Mouse (Mus musculus) intestine, postnatal 0 days (tissue): ENCODE data around the gene Sarm1. TPM values are rescaled to one million over a fixed set of nuclear protein-coding genes. Genes with fewer than 3 reads are reported as not detected.
A peak's percentile ranks its signal among the peaks of the same experiment; 100 is the strongest.

ENCODE experiments used
- ATAC-seq: fragments of 200-750 bp; cut with Nextera tagmentation; 2 replicates; pipeline ENCODE4 v1.8.0; 2017; ENCODE audit warnings: mild to moderate bottlenecking, moderate TSS enrichment, moderate library complexity
- H3K27ac ChIP-seq: fragments of 300-500 bp; sonication (generic); 2 replicates; pipeline ENCODE4 v1.5.1; 2014; ENCODE audit warnings: mild to moderate bottlenecking, low read depth, low read length, moderate library complexity
- H3K27me3 ChIP-seq: fragments of 300-500 bp; sonication (generic); replicated peaks from 2 replicates; pipeline ENCODE4 v1.6.1; 2014; ENCODE audit warnings: low read length, mixed read lengths; ENCODE audit not compliant: control insufficient read depth, insufficient read depth
- H3K36me3 ChIP-seq: fragments of 300-500 bp; sonication (generic); 2 replicates; pipeline ENCODE4 v1.6.1; 2014; ENCODE audit warnings: mild to moderate bottlenecking, moderate library complexity; ENCODE audit not compliant: control insufficient read depth, insufficient read depth
- H3K4me1 ChIP-seq: fragments of 300-500 bp; sonication (generic); replicated peaks from 2 replicates; pipeline ENCODE4 v1.6.1; 2014; ENCODE audit warnings: antibody characterized with exemption, low read length, mixed read lengths; ENCODE audit not compliant: control insufficient read depth, insufficient read depth
- H3K4me2 ChIP-seq: fragments of 300-500 bp; sonication (generic); replicated peaks from 2 replicates; pipeline ENCODE4 v1.6.1; 2014; ENCODE audit warnings: low read depth, mild to moderate bottlenecking, moderate library complexity
- H3K4me3 ChIP-seq: fragments of 300-500 bp; sonication (generic); 2 replicates; pipeline ENCODE4 v1.5.1; 2014; ENCODE audit warnings: low read depth, low read length
- H3K9ac ChIP-seq: fragments of 300-500 bp; sonication (generic); 2 replicates; pipeline ENCODE4 v1.6.1; 2014; ENCODE audit warnings: mild to moderate bottlenecking, low read depth, low read length
- H3K9me3 ChIP-seq: fragments of 300-500 bp; sonication (generic); 2 replicates; pipeline ENCODE4 v1.6.1; 2016; ENCODE audit warnings: mixed run types; ENCODE audit not compliant: control insufficient read depth
- CTCF ChIP-seq: sonication (generic); IDR thresholded peaks from 2 replicates; pipeline ENCODE4 v1.5.1; 2016; ENCODE audit warnings: low read depth, mild to moderate bottlenecking, control low read depth, antibody characterized with exemption, moderate library complexity
- WGBS: fragments of 180-500 bp; shearing (Covaris S2); extraction: QIAGEN DNeasy Blood & Tissue Kit; methylation state at CpG from one replicate; pipeline ENCODE4 v1.1.7; 2014; 5-methylcytosine and 5-hydroxymethylcytosine counted together
- polyA plus RNA-seq: library from polyadenylated mRNA; unstranded; fragments of >200 nt; fragmentation: Nextera tagmentation; extraction: Ambion mirVana; gene quantifications from 2 replicates; pipeline ENCODE4 v1.2.1, GENCODE M21; 2015

The Sarm1 gene
- polyA plus RNA-seq, 1 experiment from 2014 or later, result 0.94 TPM

GRCm38 (mm10) chr11:78501529-78501928 lies 4.0 kb upstream of the Sarm1 start:
- Histone ChIP-seq H3K9ac (no peak overlapping the region), H3K36me3 (peaks cover 12% of the 10 kb centered on the region; the same call in 1 of the 2 replicates), H3K4me2 (no peak overlapping the region), H3K27ac (no peak overlapping the region), H3K4me1 (no peaks in the 10 kb centered on the region; the same call in 1 of the 2 replicates), H3K9me3 (no peaks in the 10 kb centered on the region), H3K4me3 (no peak overlapping the region), H3K27me3 (peaks cover 23% of the 10 kb centered on the region)
- no peak for TF ChIP-seq CTCF
- ATAC-seq, result no peak
- 64% methylated on average over 20 of the region's 20 CpGs for WGBS

- Histone ChIP-seq H3K36me3 (0 out of 2 replicates have a peak, but pooled peaks cover 4% of the 10 kb centered on the region), H3K9ac (no peak overlapping the region), H3K4me3 (no peak overlapping the region), H3K4me2 (no peak overlapping the region), H3K27me3 (peaks cover 31% of the 10 kb centered on the region), H3K27ac (no peak overlapping the region), H3K9me3 (no peaks in the 10 kb centered on the region), H3K4me1 (no peaks in the 10 kb centered on the region; the same call in 1 of the 2 replicates)
- no peak for ATAC-seq
- 40% methylated on average over 9 of the region's 9 CpGs for WGBS
- TF ChIP-seq CTCF, result no peak
Measured at GRCm38 (mm10) chr11:78500623-78501202, 3.2 kb upstream of the Sarm1 start.

DNA sequence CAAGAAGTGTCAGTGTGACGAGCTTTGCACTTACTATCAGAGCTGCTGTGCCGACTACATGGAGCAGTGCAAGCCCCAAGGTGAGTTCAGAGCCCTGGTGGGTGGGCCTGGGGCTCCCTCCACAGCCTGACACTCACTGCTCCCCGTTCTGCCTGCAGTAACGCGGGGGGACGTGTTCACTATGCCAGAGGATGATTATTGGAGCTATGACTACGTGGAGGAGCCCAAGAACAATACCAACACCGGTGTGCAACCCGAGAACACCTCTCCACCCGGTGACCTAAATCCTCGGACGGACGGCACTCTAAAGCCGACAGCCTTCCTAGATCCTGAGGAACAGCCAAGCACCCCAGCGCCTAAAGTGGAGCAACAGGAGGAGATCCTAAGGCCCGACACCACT lies 2.0 kb upstream of the Sarm1 start:
- ATAC-seq, result no peak
- WGBS, result 55% methylated on average over 16 of the region's 16 CpGs
- Histone ChIP-seq H3K36me3 (no peaks in the 10 kb centered on the region), H3K27me3 (peaks cover 43% of the 10 kb centered on the region), H3K27ac (no peak overlapping the region), H3K4me1 (no peaks in the 10 kb centered on the region; the same call in 1 of the 2 replicates), H3K4me2 (no peak overlapping the region), H3K4me3 (no peak overlapping the region), H3K9me3 (no peaks in the 10 kb centered on the region), H3K9ac (no peak overlapping the region)
- TF ChIP-seq CTCF, result no peak

- Histone ChIP-seq H3K4me1 (no peaks in the 10 kb centered on the region; the same call in 1 of the 2 replicates), H3K27me3 (peaks cover 47% of the 10 kb centered on the region), H3K4me2 (peak within 1 kb of the TSS; percentile 68), H3K9me3 (no peaks in the 10 kb centered on the region), H3K36me3 (no peaks in the 10 kb centered on the region), H3K4me3 (peak within 1 kb of the TSS; percentile 35), H3K9ac (no peak within 1 kb of the TSS; the same call in 1 of the 2 replicates), H3K27ac (no peak within 1 kb of the TSS)
- ATAC-seq, result no peak
- TF ChIP-seq CTCF, result no peak
- WGBS, result 64% methylated on average over 7 of the region's 7 CpGs
Measured at GRCm38 (mm10) chr11:78499004-78499403, 1.4 kb upstream of the Sarm1 start, which contains the start of gene Vtn. TSS of gene Vtn (plus strand) at chr11:78499091.

DNA sequence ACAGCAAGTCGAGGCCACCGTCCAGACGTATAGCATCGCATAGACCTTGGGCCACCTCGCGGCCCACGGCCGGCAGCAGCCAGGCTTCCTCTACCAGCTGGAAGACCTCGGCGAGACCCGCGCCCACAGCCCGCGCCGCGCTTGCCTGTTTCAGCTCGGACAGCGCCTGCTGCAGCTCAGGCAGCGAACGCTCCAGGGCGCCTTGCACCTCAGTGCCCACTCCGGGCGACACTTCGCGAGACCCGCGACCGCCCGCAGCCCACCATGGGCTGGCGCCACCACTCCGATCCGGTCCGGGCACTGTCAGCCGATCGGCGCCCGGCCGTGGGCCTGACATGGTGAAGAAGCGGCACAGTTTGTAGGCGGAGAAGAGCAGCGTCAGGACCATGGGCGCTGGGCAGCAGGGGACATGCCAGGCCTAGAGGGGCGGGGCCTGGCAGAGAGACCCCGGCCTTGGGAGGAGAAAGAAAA lies 448 bp downstream of the Sarm1 start:
- Histone ChIP-seq H3K9me3 (no peaks in the 10 kb centered on the region), H3K36me3 (no peaks in the 10 kb centered on the region), H3K27me3 (peaks cover 48% of the 10 kb centered on the region), H3K9ac (no peak overlapping the region), H3K27ac (no peak overlapping the region), H3K4me3 (peak overlapping the region; percentile 35), H3K4me2 (peak overlapping the region; percentile 68), H3K4me1 (no peaks in the 10 kb centered on the region; the same call in 1 of the 2 replicates)
- under 1% methylated on average over 44 of the region's 44 CpGs for WGBS
- ATAC-seq, result 0 out of 2 replicates have a peak, but pooled peaks have one; percentile 7
- TF ChIP-seq CTCF, result 0 out of 2 replicates have a peak, but pooled peaks have one; percentile 7

DNA sequence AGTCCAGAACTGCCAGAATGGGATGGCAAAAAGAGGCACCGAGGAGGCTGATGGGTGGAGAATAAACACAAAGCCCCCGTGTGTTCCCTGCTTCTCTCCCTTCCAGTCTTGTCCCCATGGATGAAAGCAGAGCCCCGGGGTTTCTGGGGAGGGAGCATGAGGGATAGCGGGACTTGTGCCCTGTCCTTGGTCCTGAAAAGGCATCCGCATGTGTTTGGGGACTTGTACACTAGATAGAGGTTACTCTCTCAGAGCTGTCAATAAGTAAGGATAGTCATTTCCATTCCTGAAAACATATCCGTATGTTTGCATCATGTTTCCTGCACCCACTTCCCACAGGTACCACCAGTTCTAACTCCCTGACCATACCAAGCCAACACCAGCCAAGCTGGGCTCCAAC lies 1.6 kb downstream of the Sarm1 start:
- Histone ChIP-seq H3K9me3 (no peaks in the 10 kb centered on the region), H3K9ac (no peak overlapping the region), H3K4me2 (no peak overlapping the region), H3K27me3 (peaks cover 58% of the 10 kb centered on the region), H3K4me1 (no peaks in the 10 kb centered on the region; the same call in 1 of the 2 replicates), H3K36me3 (no peaks in the 10 kb centered on the region), H3K4me3 (no peak overlapping the region), H3K27ac (no peak overlapping the region)
- no peak for ATAC-seq
- TF ChIP-seq CTCF, result no peak
- 5% methylated on average over 6 of the region's 6 CpGs for WGBS
